Mouse (Mus musculus) liver, embryonic 16.5 days (tissue): ENCODE measurements around the gene Cep72. TPM values are rescaled to one million over a fixed set of nuclear protein-coding genes. Genes with fewer than 3 reads are reported as not detected.

Experiments
- ATAC-seq: fragments of 200-750 bp; cut with Nextera tagmentation; 2 replicates; pipeline ENCODE4 v1.8.0; 2017; ENCODE audit warnings: low read depth, mild to moderate bottlenecking, moderate number of reproducible peaks, moderate library complexity
- H3K27ac ChIP-seq: fragments of 300-500 bp; sonication (generic); 2 replicates; pipeline ENCODE4 v1.5.1; 2014; ENCODE audit warnings: mild to moderate bottlenecking, low read length
- H3K27me3 ChIP-seq: fragments of 300-500 bp; sonication (generic); 2 replicates; pipeline ENCODE4 v1.6.1; 2014; ENCODE audit warnings: low read depth, low read length, mixed read lengths; ENCODE audit not compliant: control insufficient read depth, insufficient read depth
- H3K36me3 ChIP-seq: fragments of 300-500 bp; sonication (generic); 2 replicates; pipeline ENCODE4 v1.6.1; 2014; ENCODE audit warnings: mild to moderate bottlenecking; ENCODE audit not compliant: control insufficient read depth, insufficient read depth
- H3K4me1 ChIP-seq: fragments of 300-500 bp; sonication (generic); 2 replicates; pipeline ENCODE4 v1.6.1; 2014; ENCODE audit warnings: low read depth, low read length, mixed read lengths; ENCODE audit not compliant: control insufficient read depth
- H3K4me2 ChIP-seq: fragments of 300-500 bp; sonication (generic); 2 replicates; pipeline ENCODE4 v1.6.1; 2014; ENCODE audit warnings: low read depth, low read length, mixed read lengths
- H3K4me3 ChIP-seq: fragments of 300-500 bp; sonication (generic); 2 replicates; pipeline ENCODE4 v1.5.1; 2014; ENCODE audit warnings: low read depth, mild to moderate bottlenecking, low read length
- H3K9ac ChIP-seq: fragments of 300-500 bp; sonication (generic); 2 replicates; pipeline ENCODE4 v1.6.1; 2014; ENCODE audit warnings: low read depth, low read length
- H3K9me3 ChIP-seq: fragments of 300-500 bp; sonication (generic); replicated peaks from 2 replicates; pipeline ENCODE4 v1.6.1; 2016; ENCODE audit warnings: low read length; ENCODE audit not compliant: control insufficient read depth
- WGBS: fragments of 180-500 bp; shearing (Covaris S2); extraction: QIAGEN DNeasy Blood & Tissue Kit; methylation state at CpG from one replicate; pipeline ENCODE4 v1.1.7; 2014; ENCODE audit not compliant: insufficient replicate concordance; 5-methylcytosine and 5-hydroxymethylcytosine counted together
- polyA plus RNA-seq: library from polyadenylated mRNA; unstranded; fragments of >200 nt; fragmentation: Nextera tagmentation; extraction: Ambion mirVana; gene quantifications from 2 replicates; pipeline ENCODE4 v1.2.1, GENCODE M21; 2015

The Cep72 gene
- polyA plus RNA-seq, 1 experiment from 2014 or later, result 7.3 TPM

DNA sequence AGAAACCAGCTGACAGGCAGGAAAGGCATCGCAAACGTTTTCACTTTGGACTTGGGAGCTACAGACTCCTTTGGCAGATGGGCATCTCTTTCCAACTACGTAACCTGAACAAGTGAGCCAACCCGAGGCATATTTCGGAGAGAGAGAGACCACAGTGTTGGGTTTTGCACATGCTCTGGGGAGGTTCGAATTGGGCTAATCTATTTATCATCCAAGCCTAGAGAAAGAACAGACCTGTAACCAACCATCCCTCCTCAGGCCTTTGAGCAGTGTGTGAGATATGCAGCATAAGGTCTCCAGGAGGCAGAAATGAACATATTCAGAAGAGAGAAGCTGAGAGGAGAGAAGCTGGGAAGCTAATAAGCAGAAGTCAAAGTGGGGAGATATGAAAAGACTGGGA, 61.1 kb downstream of the Cep72 start:
- Histone ChIP-seq H3K36me3 (no peaks in the 10 kb centered on the region), H3K27ac (no peak overlapping the region), H3K4me1 (peaks cover 3% of the 10 kb centered on the region), H3K9ac (no peak overlapping the region), H3K27me3 (peaks cover 2% of the 10 kb centered on the region), H3K4me3 (no peak overlapping the region), H3K4me2 (no peak overlapping the region), H3K9me3 (no peaks in the 10 kb centered on the region)
- 71% methylated on average over 6 of the region's 6 CpGs for WGBS
- ATAC-seq, result no peak

DNA sequence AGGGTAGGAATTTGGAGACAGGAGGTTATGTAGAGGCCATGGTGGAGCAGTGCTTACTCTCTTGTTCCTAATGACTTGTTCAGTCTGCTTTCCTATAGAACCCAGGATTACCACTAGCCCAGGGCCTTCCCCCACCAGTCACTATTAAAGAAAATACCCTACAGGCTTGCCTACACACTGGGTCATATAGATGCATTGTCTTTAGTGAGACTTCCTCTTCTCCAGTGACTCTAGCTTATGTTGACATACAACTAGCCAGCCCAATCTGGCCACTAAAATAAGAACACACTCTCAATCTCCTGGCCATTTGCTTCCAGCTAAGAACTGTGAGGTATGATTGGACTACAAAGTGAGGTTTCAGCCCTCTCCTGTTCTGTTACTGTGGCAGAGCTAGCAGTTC, 61.6 kb downstream of the Cep72 start:
- no peak for ATAC-seq
- Histone ChIP-seq H3K4me2 (no peak overlapping the region), H3K27me3 (no peaks in the 10 kb centered on the region; the same call in 1 of the 2 replicates), H3K9me3 (no peaks in the 10 kb centered on the region), H3K4me1 (peaks cover 3% of the 10 kb centered on the region), H3K9ac (no peak overlapping the region), H3K27ac (no peak overlapping the region), H3K36me3 (no peaks in the 10 kb centered on the region), H3K4me3 (no peak overlapping the region)

DNA sequence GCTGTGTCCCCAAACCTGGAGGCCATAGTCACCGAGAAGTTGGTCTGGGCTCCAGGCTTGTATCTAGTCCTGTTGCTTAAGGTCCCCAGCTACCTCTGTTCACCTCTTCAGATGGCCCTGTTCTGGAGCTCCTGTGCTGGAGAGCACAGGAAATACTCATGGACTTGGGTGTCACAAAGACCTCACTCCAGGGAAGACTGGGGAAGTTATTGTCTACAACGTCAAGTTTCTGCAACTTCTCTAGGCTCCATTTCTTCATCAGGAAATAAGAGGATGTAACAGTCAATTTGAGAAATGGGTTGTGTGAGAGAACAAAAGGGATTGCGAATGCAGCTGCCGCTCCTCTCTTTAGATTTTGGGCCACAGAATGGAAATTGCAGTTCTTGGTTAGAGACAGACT, 65.6 kb downstream of the Cep72 start:
- Histone ChIP-seq H3K36me3 (no peaks in the 10 kb centered on the region), H3K27ac (no peak overlapping the region), H3K4me1 (peaks cover under 1% of the 10 kb centered on the region), H3K9me3 (no peaks in the 10 kb centered on the region), H3K9ac (no peak overlapping the region), H3K4me2 (no peak overlapping the region), H3K27me3 (no peaks in the 10 kb centered on the region), H3K4me3 (no peak overlapping the region)
- WGBS, result 54% methylated on average over 4 of the region's 4 CpGs
- ATAC-seq, result no peak

DNA sequence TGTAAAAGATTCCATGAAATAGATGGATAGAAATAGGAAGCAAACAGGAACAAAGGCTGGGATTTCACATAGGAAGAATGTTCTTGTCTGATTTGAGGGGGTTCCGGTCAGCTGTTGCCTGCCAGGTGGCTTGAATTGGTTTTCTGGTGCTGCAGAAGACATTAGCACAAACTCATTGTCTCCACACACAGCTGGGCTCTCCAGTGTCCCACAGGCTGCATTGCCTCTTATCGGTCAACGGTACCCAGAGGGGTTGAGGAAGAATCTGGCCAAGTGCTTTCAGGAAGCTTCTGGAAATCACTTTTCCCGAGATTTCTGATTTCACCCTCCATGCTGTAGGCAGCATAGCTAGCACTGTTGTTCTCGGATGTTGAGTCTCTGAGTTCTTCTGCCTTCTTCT, 70.8 kb downstream of the Cep72 start:
- Histone ChIP-seq H3K27me3 (no peaks in the 10 kb centered on the region), H3K27ac (no peak overlapping the region), H3K9ac (no peak overlapping the region), H3K4me3 (no peak overlapping the region), H3K4me2 (no peak overlapping the region), H3K9me3 (no peaks in the 10 kb centered on the region), H3K36me3 (no peaks in the 10 kb centered on the region), H3K4me1 (peaks cover 14% of the 10 kb centered on the region)
- WGBS, result 61% methylated on average over 5 of the region's 5 CpGs
- ATAC-seq, result no peak

DNA sequence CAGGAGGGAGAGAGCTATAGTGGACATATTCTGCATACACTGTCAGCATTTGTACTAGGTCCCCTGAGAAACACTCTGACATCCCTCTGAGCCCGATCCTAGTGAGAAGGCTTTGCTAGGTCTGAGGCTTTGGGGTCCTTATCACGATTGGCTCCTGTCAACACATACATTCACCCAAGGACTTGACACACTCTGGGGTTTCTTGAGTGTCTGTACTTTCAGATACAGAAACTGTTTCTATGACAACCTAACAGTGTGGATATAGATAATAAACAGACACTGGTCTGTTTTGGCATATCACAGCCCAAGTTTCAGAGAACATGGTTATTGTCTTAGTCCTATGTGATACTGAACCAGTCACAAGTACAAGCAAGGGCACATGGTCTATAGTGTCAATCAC, 71.3 kb downstream of the Cep72 start:
- ATAC-seq, result peak; percentile 91
- H3K4me1 ChIP-seq, result peaks cover 14% of the 10 kb centered on the region
- no peaks in the 10 kb centered on the region for H3K9me3 ChIP-seq
- H3K4me2 ChIP-seq, result peak overlapping the region; percentile 22; the same call in 1 of the 2 replicates
- H3K27me3 ChIP-seq, result no peaks in the 10 kb centered on the region
- H3K27ac ChIP-seq, result peak overlapping the region; percentile 55; the same call in 1 of the 2 replicates
- no peak overlapping the region for H3K9ac ChIP-seq
- WGBS, result 18% methylated on average over 2 of the region's 2 CpGs
- H3K36me3 ChIP-seq, result no peaks in the 10 kb centered on the region
- no peak overlapping the region for H3K4me3 ChIP-seq

DNA sequence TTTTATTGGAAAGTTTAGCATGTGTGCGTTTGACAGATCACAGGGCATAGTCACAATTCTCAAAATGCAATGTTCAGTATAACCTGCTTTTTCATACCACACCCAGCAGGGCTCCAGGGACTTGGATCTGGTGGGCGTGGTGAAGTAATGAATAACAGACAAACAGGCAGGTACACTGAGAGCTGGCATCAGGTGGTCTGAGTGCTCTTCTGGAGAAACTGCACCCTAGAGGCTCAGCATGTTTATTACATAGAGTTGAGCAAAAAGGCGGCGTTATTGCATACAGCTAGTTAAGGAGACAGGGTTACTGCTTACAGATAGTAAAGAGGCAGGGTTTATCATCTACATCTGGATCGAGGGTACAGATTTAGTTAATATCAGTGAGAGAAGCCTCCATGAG, 71.8 kb downstream of the Cep72 start:
- 38% methylated on average over 5 of the region's 5 CpGs for WGBS
- no peaks in the 10 kb centered on the region for H3K27me3 ChIP-seq
- peak; percentile 37 for ATAC-seq
- peaks cover 14% of the 10 kb centered on the region for H3K4me1 ChIP-seq
- H3K27ac ChIP-seq, result peak overlapping the region; percentile 55; the same call in 1 of the 2 replicates
- H3K9me3 ChIP-seq, result no peaks in the 10 kb centered on the region
- H3K36me3 ChIP-seq, result no peaks in the 10 kb centered on the region
- peak overlapping the region; percentile 22; the same call in 1 of the 2 replicates for H3K4me2 ChIP-seq
- H3K4me3 ChIP-seq, result no peak overlapping the region
- no peak overlapping the region for H3K9ac ChIP-seq

Other genes starting within 250 kb of the Cep72 start
- gene Nkd2, start 214.7 kb downstream of the Cep72 start, polyA plus RNA-seq, result 0.11 and 0.19 TPM in 2 replicates
- gene Trip13, start 124.5 kb downstream of the Cep72 start, polyA plus RNA-seq, result 13.8 and 14.7 TPM in 2 replicates
- 12.9 and 14.1 TPM in 2 replicates for gene Brd9, start 124.5 kb downstream of the Cep72 start, polyA plus RNA-seq
- gene Zdhhc11, start 98.4 kb downstream of the Cep72 start, polyA plus RNA-seq, result not detected in 2 replicates
- gene Tppp, start 52.9 kb downstream of the Cep72 start, polyA plus RNA-seq, result 0.57 and 0.61 TPM in 2 replicates
- 0.02 TPM in 1 of 2 replicates, not detected in the other for gene Slc9a3, start 59.2 kb upstream of the Cep72 start, polyA plus RNA-seq
- gene Exoc3, start 146.4 kb upstream of the Cep72 start, polyA plus RNA-seq, result 21.2 and 24.8 TPM in 2 replicates
- 0.08 and 0.11 TPM in 2 replicates for gene Ahrr, start 230.0 kb upstream of the Cep72 start, polyA plus RNA-seq